Mouse (Mus musculus): Measurements from ENCODE around the gene D630036H23Rik.

DNA sequence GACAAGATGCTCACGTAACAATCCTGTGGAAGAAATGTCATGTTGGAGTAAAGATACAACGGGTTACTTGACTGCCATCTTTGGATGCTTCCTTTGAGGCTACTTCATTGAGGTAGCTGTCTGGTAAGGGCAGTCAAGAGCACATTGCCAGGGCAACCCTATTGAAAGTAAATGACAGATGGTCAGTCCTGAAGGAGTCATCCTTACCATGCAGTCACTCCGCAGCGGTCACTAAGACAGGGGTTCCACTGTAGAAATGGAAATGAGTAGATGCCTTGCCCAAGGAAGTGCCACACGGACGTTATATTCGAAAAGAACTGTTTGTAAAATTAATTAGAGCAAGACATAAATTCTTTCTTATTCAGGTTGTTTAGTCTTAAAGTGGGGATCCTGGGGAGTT lies 43.3 kb upstream of the D630036H23Rik start:
- TF ChIP-seq CTCF (conservative IDR thresholded peaks at IDR 0.05; ENCODE audit: low read length) (no peak), NANOG (IDR thresholded peaks at IDR 0.05; ENCODE audit: borderline replicate concordance, low read length) (no peak)

Measured in E14TG2a.4 (cell line).